Mouse (Mus musculus) heart, embryonic 10.5 days (tissue): Measurements from ENCODE around the gene Psmb4. TPM values are rescaled to one million over a fixed set of nuclear protein-coding genes. Genes with fewer than 3 reads are reported as not detected.

ENCODE experiments used
- DNase-seq: peaks from one replicate; pipeline ENCODE4 v3.0.0-alpha.2; 2017; ENCODE audit warnings: low spot score
- H3K27ac ChIP-seq: fragments of 300-500 bp; sonication (generic); 2 replicates; pipeline ENCODE4 v1.5.1; 2016; ENCODE audit warnings: mild to moderate bottlenecking
- H3K27me3 ChIP-seq: fragments of 300-500 bp; sonication (generic); 2 replicates; pipeline ENCODE4 v1.6.1; 2016; ENCODE audit warnings: mild to moderate bottlenecking; ENCODE audit not compliant: poor library complexity, insufficient read depth, severe bottlenecking
- H3K36me3 ChIP-seq: fragments of 300-500 bp; sonication (generic); 2 replicates; pipeline ENCODE4 v1.6.1; 2016; ENCODE audit warnings: mild to moderate bottlenecking, moderate library complexity
- H3K4me1 ChIP-seq: fragments of 300-500 bp; sonication (generic); 2 replicates; pipeline ENCODE4 v1.6.1; 2016; ENCODE audit warnings: mild to moderate bottlenecking
- H3K4me3 ChIP-seq: fragments of 300-500 bp; sonication (generic); 2 replicates; pipeline ENCODE4 v1.5.1; 2016; ENCODE audit warnings: mild to moderate bottlenecking, moderate library complexity
- H3K9me3 ChIP-seq: fragments of 300-500 bp; sonication (generic); 2 replicates; pipeline ENCODE4 v1.6.1; 2016; ENCODE audit warnings: mild to moderate bottlenecking, moderate library complexity
- WGBS: fragments of 180-500 bp; shearing (Covaris S2); methylation state at CpG from one replicate; pipeline ENCODE4 v1.1.7; 2016; 5-methylcytosine and 5-hydroxymethylcytosine counted together
- polyA plus RNA-seq: library from polyadenylated mRNA; unstranded; fragments of >200 nt; fragmentation: Nextera tagmentation; extraction: Ambion mirVana; gene quantifications from 2 replicates; pipeline ENCODE4 v1.2.1, GENCODE M21; 2016

Psmb4 gene
- polyA plus RNA-seq, 1 experiment from 2014 or later = 348 TPM

DNA sequence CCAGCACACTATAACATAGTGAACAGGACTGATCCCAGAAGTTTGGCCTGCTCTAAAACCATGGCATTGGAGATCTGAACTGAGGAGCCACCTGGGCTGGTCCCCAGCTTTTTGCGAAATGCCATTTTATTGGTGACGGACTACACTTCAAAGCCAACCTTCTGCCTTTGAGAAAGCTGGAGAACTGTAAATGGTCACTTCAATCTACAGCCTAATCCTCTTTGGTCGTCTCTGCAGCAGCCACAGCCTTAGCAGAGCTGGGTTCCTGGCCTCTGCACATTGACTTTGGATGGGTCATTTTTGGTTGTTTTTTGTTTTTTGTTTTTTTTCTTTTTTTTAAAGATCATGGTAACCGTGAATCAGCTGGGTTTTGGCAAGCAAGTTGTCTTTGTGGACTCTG is 4.9 kb downstream of the Psmb4 start:
- peaks cover 14% of the 10 kb centered on the region for H3K4me1 ChIP-seq
- H3K36me3 ChIP-seq = peaks cover 80% of the 10 kb centered on the region
- WGBS = 71% methylated on average over 4 of the region's 4 CpGs
- H3K27me3 ChIP-seq = no peaks in the 10 kb centered on the region
- H3K4me3 ChIP-seq = no peak overlapping the region
- DNase-seq = no peak
- H3K9me3 ChIP-seq = no peaks in the 10 kb centered on the region
- no peak overlapping the region for H3K27ac ChIP-seq

- Histone ChIP-seq H3K36me3 (peaks cover 95% of the 10 kb centered on the region), H3K4me3 (no peak overlapping the region), H3K27me3 (no peaks in the 10 kb centered on the region), H3K4me1 (0 out of 2 replicates have a peak, but pooled peaks cover 3% of the 10 kb centered on the region), H3K27ac (no peak overlapping the region), H3K9me3 (no peaks in the 10 kb centered on the region)
- 92% methylated on average over 6 of the region's 6 CpGs for WGBS
- DNase-seq = no peak
These were observed 8.1 kb downstream of the Psmb4 start for GRCm38 (mm10) chr3:94878618-94879017.

GRCm38 (mm10) chr3:94869011-94869410 is 17.8 kb downstream of the Psmb4 start:
- no peaks in the 10 kb centered on the region for H3K4me1 ChIP-seq
- no peaks in the 10 kb centered on the region for H3K9me3 ChIP-seq
- no peak for DNase-seq
- 91% methylated on average over 3 of the region's 3 CpGs for WGBS
- no peak overlapping the region for H3K4me3 ChIP-seq
- H3K27me3 ChIP-seq = no peaks in the 10 kb centered on the region
- peaks cover 90% of the 10 kb centered on the region for H3K36me3 ChIP-seq
- H3K27ac ChIP-seq = no peak overlapping the region

GRCm38 (mm10) chr3:94859471-94859870 is 27.3 kb downstream of the Psmb4 start:
- no peak overlapping the region for H3K27ac ChIP-seq
- H3K4me1 ChIP-seq = no peaks in the 10 kb centered on the region
- no peak for DNase-seq
- no peaks in the 10 kb centered on the region for H3K27me3 ChIP-seq
- no peak overlapping the region for H3K4me3 ChIP-seq
- H3K36me3 ChIP-seq = peaks cover 90% of the 10 kb centered on the region
- no peaks in the 10 kb centered on the region for H3K9me3 ChIP-seq
- WGBS = 89% methylated on average over 2 of the region's 2 CpGs

DNA sequence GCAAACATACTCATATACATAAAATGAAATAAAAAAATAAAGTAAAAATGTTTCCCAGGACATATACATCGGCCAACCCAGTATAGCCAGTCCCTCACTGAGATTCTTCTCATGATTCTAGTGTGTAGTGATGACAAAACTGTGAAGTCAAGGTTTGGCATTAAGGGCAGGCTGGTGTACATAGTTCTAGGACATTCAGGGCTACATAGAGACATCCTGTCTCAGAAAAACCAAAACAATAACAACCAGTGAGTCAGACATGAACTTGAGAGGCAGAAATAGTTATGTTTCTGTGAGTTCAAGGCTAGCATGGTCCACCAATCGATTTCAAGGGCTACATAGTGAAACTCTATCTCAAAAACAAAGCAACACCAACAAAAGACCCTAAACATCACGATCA is 34.5 kb downstream of the Psmb4 start:
- Histone ChIP-seq H3K27ac (no peak overlapping the region), H3K36me3 (peaks cover 35% of the 10 kb centered on the region), H3K9me3 (no peaks in the 10 kb centered on the region), H3K27me3 (no peaks in the 10 kb centered on the region), H3K4me1 (peaks cover 11% of the 10 kb centered on the region; the same call in 1 of the 2 replicates), H3K4me3 (no peak overlapping the region)
- DNase-seq = no peak
- WGBS = 90% methylated on average over 3 of the region's 3 CpGs

- DNase-seq = no peak
- whole genome bisulfite sequencing = 59% methylated on average over 3 of the region's 3 CpGs
- no peaks in the 10 kb centered on the region for H3K9me3 ChIP-seq
- no peak overlapping the region for H3K27ac ChIP-seq
- peaks cover 30% of the 10 kb centered on the region for H3K36me3 ChIP-seq
- H3K27me3 ChIP-seq = no peaks in the 10 kb centered on the region
- no peak overlapping the region for H3K4me3 ChIP-seq
- peaks cover 11% of the 10 kb centered on the region; the same call in 1 of the 2 replicates for H3K4me1 ChIP-seq
These were observed 35.0 kb downstream of the Psmb4 start for GRCm38 (mm10) chr3:94851731-94852130.

GRCm38 (mm10) chr3:94849338-94849737 is 37.4 kb downstream of the Psmb4 start:
- no peaks in the 10 kb centered on the region for H3K27me3 ChIP-seq

GRCm38 (mm10) chr3:94847382-94847781 is 39.4 kb downstream of the Psmb4 start:
- 86% methylated on average over 2 of the region's 2 CpGs for WGBS
- Histone ChIP-seq H3K27ac (no peak overlapping the region), H3K9me3 (no peaks in the 10 kb centered on the region), H3K4me1 (peaks cover 15% of the 10 kb centered on the region; the same call in 1 of the 2 replicates), H3K27me3 (no peaks in the 10 kb centered on the region), H3K36me3 (no peaks in the 10 kb centered on the region), H3K4me3 (no peak overlapping the region)
- no peak for DNase-seq

More at GRCm38 (mm10) chr3:94849338-94849737, 37.4 kb downstream of the Psmb4 start:
- Histone ChIP-seq H3K4me3 (no peak overlapping the region), H3K27ac (no peak overlapping the region), H3K9me3 (no peaks in the 10 kb centered on the region), H3K36me3 (peaks cover 6% of the 10 kb centered on the region), H3K4me1 (peaks cover 19% of the 10 kb centered on the region; the same call in 1 of the 2 replicates)
- 18% methylated on average over 1 of the region's 1 CpGs for WGBS
- no peak for DNase-seq

GRCm38 (mm10) chr3:94839101-94839500 is 47.7 kb downstream of the Psmb4 start:
- Histone ChIP-seq H3K4me1 (peaks cover 17% of the 10 kb centered on the region), H3K27ac (no peak overlapping the region), H3K36me3 (no peaks in the 10 kb centered on the region), H3K9me3 (no peaks in the 10 kb centered on the region), H3K27me3 (no peaks in the 10 kb centered on the region), H3K4me3 (peak overlapping the region; percentile 82; the same call in 1 of the 2 replicates)
- WGBS = 73% methylated on average over 5 of the region's 5 CpGs
- no peak for DNase-seq

- 27% methylated on average over 9 of the region's 9 CpGs for whole genome bisulfite sequencing
- DNase-seq = no peak
- Histone ChIP-seq H3K36me3 (no peaks in the 10 kb centered on the region), H3K27ac (peak overlapping the region; percentile 99), H3K27me3 (no peaks in the 10 kb centered on the region), H3K9me3 (no peaks in the 10 kb centered on the region), H3K4me1 (peaks cover 17% of the 10 kb centered on the region), H3K4me3 (peak overlapping the region; percentile 82)
These were observed 48.1 kb downstream of the Psmb4 start for GRCm38 (mm10) chr3:94838631-94839030.

GRCm38 (mm10) chr3:94837959-94838496 is 48.7 kb downstream of the Psmb4 start:
- peak; percentile 84 for DNase-seq
- Histone ChIP-seq H3K27me3 (no peaks in the 10 kb centered on the region), H3K4me3 (peak overlapping the region; percentile 82), H3K36me3 (no peaks in the 10 kb centered on the region), H3K27ac (peak overlapping the region; percentile 99), H3K9me3 (no peaks in the 10 kb centered on the region), H3K4me1 (peaks cover 17% of the 10 kb centered on the region)
- WGBS = 6% methylated on average over 62 of the region's 62 CpGs

- Histone ChIP-seq H3K27ac (peak within 1 kb of the TSS; percentile 99), H3K4me1 (peaks cover 22% of the 10 kb centered on the region), H3K27me3 (no peaks in the 10 kb centered on the region), H3K9me3 (no peaks in the 10 kb centered on the region), H3K4me3 (peak within 1 kb of the TSS; percentile 82), H3K36me3 (no peaks in the 10 kb centered on the region)
- 1% methylated on average over 56 of the region's 57 CpGs for WGBS
- peak; percentile 98 for DNase-seq
These were observed 49.4 kb downstream of the Psmb4 start, which contains the start of gene Pogz for GRCm38 (mm10) chr3:94837183-94837890. Pogz (plus strand) TSS chr3:94837567.

GRCm38 (mm10) chr3:94835396-94835795 is 51.4 kb downstream of the Psmb4 start:
- H3K27ac ChIP-seq = no peak overlapping the region
- no peaks in the 10 kb centered on the region for H3K9me3 ChIP-seq
- 67% methylated on average over 3 of the region's 3 CpGs for WGBS
- H3K36me3 ChIP-seq = no peaks in the 10 kb centered on the region
- peaks cover 28% of the 10 kb centered on the region for H3K4me1 ChIP-seq
- no peak overlapping the region for H3K4me3 ChIP-seq
- H3K27me3 ChIP-seq = no peaks in the 10 kb centered on the region
- DNase-seq = no peak
